Mouse (Mus musculus): ENCODE data around the gene Mctp1.
A peak's percentile ranks its signal among the peaks of the same experiment; 100 is the strongest.
"Not testable (repeated sequence)": the region's sequence is repeated elsewhere in the genome, so short reads cannot be mapped to it uniquely, and the experiment has no call there.

The Mctp1 gene

GRCm38 (mm10) chr13:76383972-76384663 lies at the start of gene Mctp1:
Gene Mctp1, plus strand, starts transcription at chr13:76384535.
- DNase-seq, result peak; percentile 60

GRCm38 (mm10) chr13:76345941-76346340 lies 38.4 kb upstream of the Mctp1 start:
- not testable (repeated sequence) for DNase-seq

GRCm38 (mm10) chr13:76358720-76359119 lies 25.6 kb upstream of the Mctp1 start:
- DNase-seq, result no peak

DNA sequence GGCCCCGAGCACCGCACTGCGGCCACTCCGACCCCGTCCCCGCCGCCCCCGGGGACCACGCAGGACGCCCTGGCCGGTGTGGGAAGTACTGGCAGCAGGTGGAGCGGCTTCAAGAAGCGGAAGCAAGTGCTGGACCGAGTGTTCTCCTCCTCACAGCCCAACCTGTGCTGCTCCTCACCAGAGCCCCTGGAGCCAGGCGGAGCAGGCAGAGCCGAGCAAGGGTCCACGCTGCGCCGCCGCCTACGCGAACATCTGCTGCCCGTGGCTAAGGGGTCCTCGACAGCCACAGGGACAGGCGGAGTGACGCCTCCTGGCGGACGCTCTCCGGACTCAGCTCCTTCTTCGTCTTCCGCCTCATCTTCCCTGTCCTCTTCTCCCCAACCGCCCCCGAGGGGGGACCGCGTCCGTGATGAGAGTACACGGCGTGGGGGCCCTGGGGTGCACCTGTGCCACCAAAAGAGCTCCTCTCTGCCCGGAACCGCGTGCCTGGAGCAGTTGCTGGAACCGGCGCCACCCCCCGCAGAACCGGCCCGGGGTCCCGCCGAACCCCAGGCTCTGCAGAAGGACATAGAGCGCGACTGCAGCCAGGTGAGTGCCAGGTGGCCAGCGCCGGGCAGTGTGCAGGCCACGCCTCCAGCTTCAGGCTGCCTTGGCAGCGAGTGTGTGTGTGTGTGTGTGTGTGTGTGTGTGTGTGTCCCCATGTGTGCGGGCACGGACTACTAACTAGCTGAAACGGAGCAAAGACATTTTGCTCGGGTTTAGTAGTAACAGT lies 515 bp downstream of the Mctp1 start:
- DNase-seq, result peak; percentile 32

- DNase-seq, result no peak
These were observed 4.3 kb downstream of the Mctp1 start for GRCm38 (mm10) chr13:76388615-76389014.

GRCm38 (mm10) chr13:76391920-76392319 lies 7.6 kb downstream of the Mctp1 start:
- DNase-seq, result no peak

DNA sequence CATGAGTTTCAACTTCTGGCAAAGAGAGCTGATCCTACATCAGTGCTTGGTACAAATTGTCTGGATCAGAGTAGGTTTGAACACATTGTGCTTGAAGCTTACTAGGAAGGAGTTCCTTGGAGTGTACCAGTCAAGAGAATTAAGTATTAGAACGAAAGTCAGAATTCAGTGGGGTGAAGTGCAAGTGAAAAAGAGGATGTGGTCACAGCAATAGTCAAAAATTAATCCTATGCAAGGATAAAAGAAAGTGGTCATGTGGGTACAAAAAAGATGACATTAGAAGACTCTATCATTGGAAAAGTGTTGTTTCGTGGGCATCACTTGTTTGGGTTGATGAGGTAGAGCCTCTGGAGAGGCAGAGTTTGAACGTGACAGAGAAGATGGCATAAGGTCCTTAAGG lies 8.8 kb downstream of the Mctp1 start:
- DNase-seq, result no peak

DNA sequence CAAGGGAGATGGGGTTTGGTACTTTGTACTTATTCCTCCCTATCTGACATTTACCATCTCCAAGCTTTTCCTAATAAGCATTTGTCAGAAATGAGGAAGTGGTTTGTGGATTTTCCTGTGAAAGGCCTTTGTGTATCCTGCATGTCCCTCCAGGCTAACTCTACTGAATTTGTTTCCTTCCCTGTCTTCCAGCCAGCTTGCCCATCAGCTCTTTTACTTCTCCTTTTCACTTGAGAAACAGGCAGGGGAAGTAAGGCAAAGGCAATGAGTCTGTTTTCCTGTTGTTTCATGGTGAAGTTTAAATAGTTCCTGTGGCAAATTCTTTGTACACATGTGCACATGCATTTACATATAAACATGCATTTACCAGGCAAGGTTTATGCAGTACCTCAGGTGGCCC lies 11.6 kb downstream of the Mctp1 start:
- no peak for DNase-seq

DNA sequence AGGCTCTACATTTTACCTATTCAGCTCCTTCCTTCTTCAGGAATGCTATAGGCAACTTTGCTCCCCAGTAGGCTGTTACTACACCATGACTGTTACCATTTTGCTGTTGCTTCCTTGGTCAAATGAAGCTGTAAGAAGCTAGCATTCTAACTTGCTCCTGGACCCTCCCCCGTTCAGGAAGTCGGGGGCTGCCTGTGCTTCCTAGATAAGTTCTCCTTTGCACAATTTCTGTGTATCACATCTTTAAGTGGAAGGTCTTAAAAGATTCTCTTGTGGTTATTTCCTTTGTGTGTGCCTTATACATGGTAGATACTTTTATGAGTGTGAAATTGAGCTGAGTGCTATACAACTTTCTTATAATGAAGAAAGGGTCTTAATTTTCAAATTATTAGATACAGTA lies 25.0 kb downstream of the Mctp1 start:
- no peak for DNase-seq

GRCm38 (mm10) chr13:76410665-76411064 lies 26.3 kb downstream of the Mctp1 start:
- DNase-seq, result peak; percentile 3

DNA sequence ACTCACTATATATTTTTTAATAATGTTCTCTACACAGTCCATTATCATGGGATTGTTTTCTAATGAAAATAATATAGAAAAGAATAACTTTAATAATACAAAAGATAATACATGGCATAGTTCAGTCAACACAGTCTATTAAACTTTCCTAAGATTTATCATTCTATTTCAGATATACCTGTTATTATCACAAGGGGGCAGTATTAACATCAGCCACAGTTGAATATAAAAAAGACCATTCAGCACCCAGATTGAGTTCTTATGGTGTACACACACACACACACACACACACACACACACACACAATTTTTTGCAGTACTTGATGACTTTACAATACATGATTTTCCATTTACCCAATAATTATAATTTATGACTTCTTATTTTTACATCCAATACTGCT lies 31.0 kb downstream of the Mctp1 start:
- DNase-seq, result no peak

DNA sequence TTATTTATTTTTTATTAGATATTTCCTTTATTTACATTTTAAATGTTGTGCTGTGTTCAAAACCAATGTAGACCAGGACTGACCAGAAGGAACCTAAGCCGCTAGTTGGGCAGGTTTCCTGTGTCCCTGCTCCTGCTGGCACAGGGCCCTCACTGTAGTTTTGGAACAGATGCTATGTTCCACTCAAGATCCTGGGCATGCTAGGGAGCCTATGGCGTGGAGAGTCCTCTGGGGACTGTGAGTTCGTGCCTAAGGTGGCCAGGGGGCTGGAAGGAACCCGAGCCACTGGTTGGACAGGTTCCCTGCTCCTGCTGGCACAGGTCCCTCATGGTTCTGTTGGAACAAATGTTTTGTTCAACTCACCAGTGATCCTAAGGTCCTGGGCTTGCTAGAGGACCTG lies 35.8 kb downstream of the Mctp1 start:
- peak; percentile 5 for DNase-seq

DNA sequence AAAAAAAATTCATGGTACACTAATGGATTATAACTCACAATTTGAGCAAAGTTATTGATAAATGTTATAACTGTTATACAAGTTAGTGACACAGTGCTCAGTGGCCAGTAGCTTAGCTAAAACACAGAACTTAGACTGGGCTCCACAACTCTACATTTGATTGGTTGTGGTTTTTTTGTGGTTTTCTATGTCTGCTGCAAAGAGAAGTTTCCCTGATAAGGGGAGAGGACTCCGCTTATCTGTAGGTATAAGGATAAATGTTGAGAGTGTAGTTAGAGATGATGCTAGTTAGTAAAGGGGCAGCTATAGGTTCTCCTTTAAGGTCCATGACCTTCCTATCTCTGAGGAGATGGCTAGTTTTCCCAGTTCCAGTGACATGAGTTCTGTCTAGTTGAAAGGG lies 36.7 kb downstream of the Mctp1 start:
- DNase-seq, result no peak

DNA sequence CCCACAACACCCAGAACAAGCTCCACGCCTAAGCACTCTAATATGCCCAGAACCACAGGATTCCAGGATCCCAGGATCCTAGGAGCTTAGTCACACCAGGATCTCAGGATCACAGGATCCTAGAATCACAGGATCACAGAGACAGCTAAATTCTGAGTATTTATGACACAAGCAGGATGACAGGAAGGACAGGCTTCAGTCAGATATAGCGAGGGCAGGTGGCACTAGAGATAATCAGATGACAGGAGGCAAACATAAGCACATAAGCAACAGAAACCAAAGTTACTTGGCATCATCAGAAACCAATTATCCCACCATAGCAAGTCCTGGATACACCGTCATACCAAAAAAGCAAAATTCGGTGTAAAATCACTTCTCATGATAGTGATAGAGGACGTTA lies 37.8 kb downstream of the Mctp1 start:
- DNase-seq, result no peak

DNA sequence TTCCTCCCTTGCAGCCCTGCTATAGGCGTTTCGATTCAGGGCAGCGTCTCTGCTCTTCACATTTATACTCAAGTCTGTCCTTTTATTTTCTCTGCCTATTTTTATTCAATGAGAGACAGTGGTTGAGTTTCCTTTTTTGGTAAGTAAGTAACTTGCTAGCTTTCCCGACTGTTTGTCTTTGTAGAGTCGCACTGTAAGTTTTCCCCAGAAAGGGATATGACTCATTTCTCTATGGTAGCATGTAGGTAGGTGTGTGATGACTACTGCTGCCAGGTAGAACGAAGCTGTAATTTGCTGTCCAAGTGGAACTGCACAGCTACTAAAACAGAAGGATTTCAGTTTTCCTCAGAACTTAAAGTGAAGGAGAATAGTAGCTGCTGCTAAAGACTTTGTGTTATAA lies 45.1 kb downstream of the Mctp1 start:
- no peak for DNase-seq

- no peak for DNase-seq
These were observed 45.6 kb downstream of the Mctp1 start for GRCm38 (mm10) chr13:76429927-76430326.

DNA sequence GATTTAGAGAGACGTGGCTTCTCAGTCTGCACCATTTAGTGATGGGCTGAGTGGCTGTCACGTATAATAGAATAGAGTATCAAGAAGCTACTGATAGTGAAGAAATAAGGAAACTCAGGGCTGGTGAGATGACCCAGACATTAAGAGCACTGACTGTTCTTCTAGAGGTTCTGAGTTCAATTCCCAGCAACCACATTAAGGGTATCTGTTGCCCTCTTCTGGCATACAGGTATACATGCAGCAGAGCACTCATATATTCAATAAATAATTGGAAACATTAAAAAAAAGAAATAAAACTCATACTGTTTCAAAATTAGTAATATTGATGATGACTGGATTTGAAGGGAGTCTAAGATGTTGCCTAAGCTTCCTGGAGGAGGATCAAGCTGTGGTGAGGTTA lies 47.6 kb downstream of the Mctp1 start:
- no peak for DNase-seq

DNA sequence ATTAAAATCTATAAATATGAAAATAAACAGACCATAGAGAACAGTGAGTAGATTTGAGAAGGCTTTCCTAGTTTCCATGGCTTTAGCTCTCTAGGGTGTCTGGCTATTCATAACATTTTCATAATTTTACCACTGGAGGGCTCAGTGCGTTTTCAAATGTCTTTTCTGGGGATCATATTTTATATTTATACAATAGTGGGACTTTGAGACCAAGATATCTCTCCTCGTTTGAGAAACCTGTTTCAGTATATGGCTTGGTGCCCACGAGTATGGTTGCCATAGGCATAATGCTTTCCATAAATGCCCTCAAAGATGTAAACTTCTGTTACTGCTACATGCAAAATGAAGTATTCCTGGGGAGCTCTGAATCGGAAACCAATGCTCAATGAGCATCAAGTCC lies 49.1 kb downstream of the Mctp1 start:
- DNase-seq, result no peak

DNA sequence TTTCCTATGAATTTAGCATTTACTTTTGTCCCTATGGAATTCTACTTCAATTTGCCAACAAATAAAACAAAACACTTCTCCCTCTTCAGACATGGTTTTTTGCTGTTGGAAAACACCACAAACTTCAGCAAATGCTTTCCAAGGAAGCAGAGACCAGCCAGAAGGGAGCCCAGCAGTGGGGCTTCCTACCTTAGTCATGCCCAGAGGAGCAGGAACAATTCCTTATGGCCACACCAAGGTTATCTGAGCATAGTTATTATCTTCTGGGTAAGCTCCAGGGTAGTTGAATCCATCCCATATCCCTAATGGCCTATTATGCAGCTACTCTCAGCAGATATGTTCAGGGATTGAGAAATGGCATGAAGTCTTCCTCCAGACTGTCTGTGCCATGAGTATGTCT lies 52.1 kb downstream of the Mctp1 start:
- DNase-seq, result no peak

GRCm38 (mm10) chr13:76438765-76439164 lies 54.4 kb downstream of the Mctp1 start:
- no peak for DNase-seq

- no peak for DNase-seq
These were observed 61.7 kb downstream of the Mctp1 start for GRCm38 (mm10) chr13:76446059-76446458.

DNA sequence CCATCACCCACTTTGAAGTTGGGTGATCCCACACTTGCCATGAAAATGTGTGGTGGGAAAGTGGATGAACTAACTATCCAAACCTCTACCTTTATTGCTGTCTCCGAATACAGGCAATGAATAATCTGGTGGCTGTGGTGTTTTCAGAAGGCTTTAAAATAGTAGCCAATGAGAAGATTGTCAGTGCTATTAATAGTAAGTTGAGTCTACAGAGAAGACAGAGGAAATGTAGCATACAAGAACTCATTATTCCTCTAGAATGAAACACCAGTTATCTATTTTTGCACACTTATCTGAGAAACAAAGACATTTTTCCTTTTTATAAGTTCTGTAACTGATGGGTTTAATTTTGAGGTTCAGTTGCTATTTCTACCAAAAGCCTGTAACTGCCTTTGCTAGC lies 63.2 kb downstream of the Mctp1 start:
- DNase-seq, result no peak

GRCm38 (mm10) chr13:76451526-76451925 lies 67.2 kb downstream of the Mctp1 start:
- not testable (repeated sequence) for DNase-seq

DNA sequence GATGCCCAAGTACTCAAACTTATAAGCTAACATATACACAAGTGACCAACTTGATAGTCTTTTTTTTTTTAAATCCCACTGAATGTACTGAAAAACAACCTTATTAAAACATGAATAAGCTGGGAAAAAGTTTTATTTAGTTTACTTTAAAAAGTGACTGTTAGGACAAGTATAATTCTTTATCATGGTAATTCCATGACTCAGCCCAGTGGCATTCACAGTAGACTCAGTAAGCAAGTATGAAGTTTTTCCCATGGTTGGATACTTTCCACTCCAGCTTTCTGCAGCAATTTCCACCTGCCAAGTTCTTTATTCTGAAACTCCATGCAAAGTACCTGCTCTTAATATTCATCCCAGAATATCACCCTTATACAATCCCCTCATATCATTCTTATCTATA lies 97.3 kb downstream of the Mctp1 start:
- no peak for DNase-seq

GRCm38 (mm10) chr13:76482998-76483397 lies 98.7 kb downstream of the Mctp1 start:
- DNase-seq, result no peak
